Mouse (Mus musculus) left cerebral cortex, postnatal 10 days (tissue): Measurements from ENCODE around the gene Tbx1. TPM values are rescaled to one million over a fixed set of nuclear protein-coding genes. Genes with fewer than 3 reads are reported as not detected.
A peak's percentile ranks its signal among the peaks of the same experiment; 100 is the strongest.

ENCODE experiments used
- DNase-seq, 2 experiments: peaks; one replicate each; pipeline ENCODE4 v3.0.0; 2021 to 2022; ENCODE audit warnings: low spot score in 2 of 2, mixed read lengths in 1 of 2; ENCODE audit errors: extremely low spot score in 1 of 2
- intact Hi-C: fragments of 180-260 bp; cut with DNase I; formaldehyde crosslinking; loops from one replicate; pipeline ENCODE4 v1.15.1; 2025
- total RNA-seq, 2 experiments: library from RNA; stranded (reverse); gene quantifications; 2 replicates each; pipeline ENCODE4 v1.2.3; 2021

Gene Tbx1
- total RNA-seq = 1 to 10 TPM; 1.5 to 1.7 TPM

DNA sequence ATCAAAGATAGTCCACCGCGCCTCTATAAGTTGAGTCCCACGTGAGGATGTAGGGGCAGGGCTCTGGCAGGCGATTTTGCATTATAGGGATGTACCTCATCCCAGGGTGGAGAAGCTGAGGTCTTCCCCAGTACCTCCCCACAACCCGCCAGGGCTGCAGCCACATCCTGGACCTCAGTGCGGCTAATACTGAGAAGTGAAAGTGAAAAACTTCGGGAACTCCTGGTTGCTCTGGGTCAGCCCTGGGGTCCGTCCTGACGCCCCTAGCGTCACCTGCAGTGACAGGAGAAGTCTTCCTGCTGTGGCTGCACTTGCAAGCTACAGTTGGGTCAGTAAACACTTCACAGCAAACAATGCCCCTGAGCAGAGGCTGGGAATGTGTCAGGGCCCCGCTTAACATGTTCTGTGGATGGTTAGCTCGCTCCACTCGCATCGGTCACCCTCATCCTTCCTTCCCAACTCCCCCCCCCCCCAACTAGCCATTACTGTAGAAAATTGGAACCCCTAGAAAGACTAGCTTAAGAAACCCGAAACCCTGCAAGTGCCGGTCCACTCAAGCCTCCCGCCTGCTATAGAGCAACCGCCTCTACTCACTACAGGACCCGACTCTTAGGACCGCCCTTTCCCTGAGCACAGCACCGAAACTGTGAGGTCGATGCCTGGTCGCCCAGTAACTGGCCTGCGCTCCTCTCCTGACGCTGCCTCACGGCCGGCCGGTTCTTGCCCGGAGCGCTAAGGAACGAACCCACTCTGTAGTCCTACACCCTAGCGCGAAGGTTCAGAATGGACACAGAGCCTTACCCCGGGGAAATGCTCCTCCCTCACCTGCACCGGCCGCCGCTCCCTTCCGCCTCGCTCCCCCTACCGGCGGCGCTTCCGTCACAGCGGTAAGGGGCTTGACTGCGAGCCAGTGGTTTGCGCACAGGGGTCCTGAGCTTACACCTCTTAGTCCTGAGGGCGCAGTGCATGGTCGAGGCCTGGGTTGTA lies at the start of gene Tbx1:
Gene Tbx1, minus strand, starts transcription at position 868 of the 987 bp plus-strand sequence.
- intact Hi-C loops = no loop called here
- no peak for DNase-seq

DNA sequence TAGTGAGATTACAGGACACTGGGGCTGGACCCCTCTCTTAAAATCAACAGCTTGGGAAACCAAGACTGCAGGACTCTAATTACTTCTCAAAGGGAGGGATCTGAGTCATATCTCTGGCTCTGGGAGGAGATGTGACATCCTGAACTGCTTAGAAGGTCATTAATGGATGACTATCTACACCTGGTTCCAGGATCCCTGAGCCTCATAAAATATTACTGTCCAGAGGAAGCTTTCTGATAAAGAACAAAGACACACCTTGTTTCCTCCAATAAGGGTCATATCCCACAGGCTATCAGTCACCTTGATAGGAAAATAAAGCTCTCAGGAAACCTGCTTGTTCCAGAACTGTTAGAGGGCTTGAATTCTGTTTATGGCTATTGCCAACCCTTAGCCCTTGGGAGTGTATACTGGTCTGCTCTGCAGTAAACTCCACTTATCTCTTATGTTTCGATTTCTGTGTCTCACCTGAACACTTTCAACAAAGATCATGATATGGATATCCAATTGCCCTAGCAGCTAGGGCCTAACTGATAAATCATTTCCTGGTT lies 49.0 kb upstream of the Tbx1 start:
- intact Hi-C loops = no loop called here
- DNase-seq = no peak

DNA sequence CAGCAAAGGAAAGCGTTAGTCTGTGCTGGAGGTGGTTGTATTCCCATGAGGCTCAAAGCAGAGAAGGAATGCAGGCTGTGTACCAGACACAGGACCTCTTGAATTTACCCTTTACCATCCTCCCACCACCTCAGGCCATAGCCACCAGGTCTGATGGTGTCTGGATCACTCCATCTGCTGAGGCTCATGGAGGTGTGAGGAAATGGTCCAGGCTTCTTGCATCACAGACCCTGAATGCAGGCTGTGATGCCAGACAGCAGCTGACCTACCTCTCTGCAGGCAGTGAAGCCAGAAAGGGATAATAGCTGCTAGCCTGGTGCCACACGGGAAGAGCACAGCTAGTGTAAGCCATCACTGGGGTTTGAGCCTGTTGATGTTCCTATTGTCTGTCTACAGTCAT lies 47.9 kb upstream of the Tbx1 start:
- intact Hi-C loops = no loop called here
- DNase-seq = peak in 1 of 2 experiments; percentile 10

DNA sequence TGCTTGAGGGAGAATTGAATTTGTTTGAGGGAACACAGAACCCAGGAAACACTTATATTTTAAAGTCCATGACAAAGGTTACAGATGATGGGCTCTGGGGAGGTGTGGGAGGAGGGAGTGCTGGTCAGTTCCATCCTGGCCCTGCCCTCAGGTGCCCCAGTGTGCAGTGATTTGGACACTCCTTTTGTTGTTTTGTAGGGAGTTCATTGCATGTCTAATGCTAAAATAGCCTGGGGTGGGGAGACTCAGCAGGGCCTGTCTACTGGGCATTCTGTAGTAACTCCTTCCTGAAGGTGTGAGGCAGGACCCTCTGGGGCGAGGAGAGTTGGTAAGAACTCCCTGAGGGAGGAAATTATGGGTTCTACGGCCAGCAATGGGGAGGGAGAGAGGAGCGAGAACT lies 46.3 kb upstream of the Tbx1 start:
- intact Hi-C loops = no loop called here
- peak in 1 of 2 experiments; percentile 7 for DNase-seq

DNA sequence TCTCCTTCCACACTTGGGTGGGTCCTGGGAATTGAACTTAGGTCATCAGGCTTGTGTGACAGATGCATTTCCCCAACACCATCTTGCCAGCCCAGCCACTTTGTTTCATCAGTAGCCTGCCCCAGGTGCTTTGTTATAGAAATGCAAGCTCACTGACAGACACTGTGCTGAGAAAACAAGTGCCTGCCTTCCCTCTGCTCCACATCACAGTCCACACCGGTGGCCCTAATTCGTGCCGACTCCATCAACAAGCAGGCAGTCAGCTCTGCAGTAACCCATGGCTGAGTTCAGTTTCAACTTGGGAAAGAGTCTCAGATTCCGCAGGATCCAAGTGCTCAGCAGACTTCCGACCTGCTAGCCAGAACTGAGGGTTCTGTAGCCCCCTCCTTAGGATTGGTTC lies 45.9 kb upstream of the Tbx1 start:
- intact Hi-C loops = no loop called here

DNA sequence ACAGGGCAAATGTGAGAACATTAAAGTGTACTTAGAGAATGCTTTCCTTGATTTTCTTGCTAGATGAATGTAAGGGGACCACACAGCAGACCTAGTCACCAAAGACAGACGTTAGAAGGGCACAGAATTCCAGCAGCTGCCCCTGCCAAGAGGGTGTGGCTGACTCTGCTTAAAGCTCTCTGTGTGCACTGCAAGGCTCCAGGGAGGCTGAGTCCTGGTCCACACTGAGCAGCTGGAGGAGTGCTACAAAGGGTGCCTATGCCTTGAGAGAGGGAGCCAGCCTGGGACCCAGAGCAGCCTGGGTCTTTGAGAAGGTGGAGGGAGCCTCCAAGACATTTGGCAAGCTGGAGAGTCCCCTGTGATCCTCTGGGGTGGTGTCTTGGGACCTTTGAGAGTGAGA lies 42.9 kb upstream of the Tbx1 start:
- DNase-seq = peak in 1 of 2 experiments; percentile 39
- intact Hi-C loops = no loop called here

More for the DNA sequence above, 45.9 kb upstream of the Tbx1 start:
- DNase-seq = peak in 1 of 2 experiments; percentile 13

DNA sequence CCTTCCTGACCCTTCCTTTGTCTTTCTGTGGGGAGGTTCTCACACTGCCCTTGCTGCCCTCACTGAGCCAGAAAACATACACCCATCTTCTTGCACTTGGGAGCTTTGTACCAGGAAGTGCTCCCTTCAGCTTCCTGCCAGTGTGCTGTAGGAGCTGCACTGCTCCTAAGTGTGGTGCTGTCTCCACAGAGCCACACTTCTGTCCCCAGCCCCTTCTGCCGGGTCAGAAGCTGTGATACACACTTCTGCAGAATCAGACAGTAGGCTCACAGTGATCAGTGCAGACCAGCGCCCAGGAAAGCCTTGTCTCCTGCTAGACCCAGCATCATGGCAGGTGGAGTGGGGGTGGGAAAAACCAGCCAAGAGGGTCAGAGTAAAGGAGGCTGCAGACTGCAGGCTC lies 42.3 kb upstream of the Tbx1 start:
- peak in 1 of 2 experiments; percentile 26 for DNase-seq
- intact Hi-C loops = no loop called here

DNA sequence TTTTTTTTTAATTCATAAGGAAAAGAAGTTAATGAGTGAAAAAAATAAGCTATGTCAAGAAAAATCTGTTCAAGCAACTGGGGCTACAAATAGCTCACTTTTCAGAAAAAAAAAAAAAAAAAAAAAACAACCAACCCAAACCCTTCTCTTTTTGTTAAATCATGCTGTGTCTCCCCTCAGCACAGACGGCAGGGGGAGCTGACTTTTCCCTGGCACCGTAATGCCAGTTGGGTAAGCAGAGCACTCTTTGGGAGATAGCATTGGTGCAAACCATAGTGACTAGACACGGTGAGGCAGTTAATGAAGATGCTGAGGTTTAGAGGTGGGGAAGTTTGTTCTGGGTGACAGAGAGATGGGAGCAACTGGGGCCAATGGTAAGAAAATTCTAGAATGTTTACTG lies 41.6 kb upstream of the Tbx1 start:
- peak in 1 of 2 experiments; percentile 56 for DNase-seq
- intact Hi-C loops = no loop called here

DNA sequence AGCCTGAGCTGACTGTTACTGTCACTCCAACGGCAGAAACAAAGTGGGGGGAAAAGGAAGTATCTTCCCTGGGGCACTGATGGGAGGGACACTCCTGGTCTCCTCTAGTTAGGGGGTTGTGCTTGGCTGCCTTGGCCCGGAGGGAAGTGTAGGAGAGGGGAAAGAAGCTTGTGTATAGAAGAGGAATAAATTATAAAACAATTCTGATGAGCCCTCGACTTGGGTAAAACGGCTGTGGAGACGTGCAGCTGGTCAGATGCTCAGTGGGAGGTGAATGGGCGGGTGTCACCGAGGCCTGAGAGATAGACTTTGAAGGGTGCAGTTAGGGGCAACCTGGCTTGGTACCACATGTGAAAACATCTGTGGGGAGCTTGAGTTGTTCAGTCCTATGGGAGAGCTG lies 40.7 kb upstream of the Tbx1 start:
- peak in 1 of 2 experiments; percentile 18 for DNase-seq
- intact Hi-C loops = no loop called here

DNA sequence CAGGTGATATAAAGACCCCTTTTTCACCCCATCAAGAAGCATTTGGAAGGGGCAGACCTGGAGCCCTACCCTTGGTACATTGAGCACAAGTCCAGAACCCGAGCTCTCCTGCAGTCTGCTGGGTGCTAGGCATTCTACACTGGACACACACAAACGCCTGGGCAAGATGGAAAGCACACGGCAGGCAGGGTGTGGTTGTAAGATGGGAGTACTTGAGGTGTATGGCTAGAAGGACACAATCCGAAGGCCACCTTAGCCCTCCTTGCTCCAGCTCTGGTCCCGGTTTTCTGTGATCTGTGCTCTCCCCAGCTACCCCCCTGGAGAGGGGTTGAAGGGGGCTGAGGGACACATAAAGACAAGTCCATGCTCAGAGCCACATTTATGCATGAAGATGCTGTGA lies 39.8 kb upstream of the Tbx1 start:
- intact Hi-C loops = no loop called here
- no peak for DNase-seq

DNA sequence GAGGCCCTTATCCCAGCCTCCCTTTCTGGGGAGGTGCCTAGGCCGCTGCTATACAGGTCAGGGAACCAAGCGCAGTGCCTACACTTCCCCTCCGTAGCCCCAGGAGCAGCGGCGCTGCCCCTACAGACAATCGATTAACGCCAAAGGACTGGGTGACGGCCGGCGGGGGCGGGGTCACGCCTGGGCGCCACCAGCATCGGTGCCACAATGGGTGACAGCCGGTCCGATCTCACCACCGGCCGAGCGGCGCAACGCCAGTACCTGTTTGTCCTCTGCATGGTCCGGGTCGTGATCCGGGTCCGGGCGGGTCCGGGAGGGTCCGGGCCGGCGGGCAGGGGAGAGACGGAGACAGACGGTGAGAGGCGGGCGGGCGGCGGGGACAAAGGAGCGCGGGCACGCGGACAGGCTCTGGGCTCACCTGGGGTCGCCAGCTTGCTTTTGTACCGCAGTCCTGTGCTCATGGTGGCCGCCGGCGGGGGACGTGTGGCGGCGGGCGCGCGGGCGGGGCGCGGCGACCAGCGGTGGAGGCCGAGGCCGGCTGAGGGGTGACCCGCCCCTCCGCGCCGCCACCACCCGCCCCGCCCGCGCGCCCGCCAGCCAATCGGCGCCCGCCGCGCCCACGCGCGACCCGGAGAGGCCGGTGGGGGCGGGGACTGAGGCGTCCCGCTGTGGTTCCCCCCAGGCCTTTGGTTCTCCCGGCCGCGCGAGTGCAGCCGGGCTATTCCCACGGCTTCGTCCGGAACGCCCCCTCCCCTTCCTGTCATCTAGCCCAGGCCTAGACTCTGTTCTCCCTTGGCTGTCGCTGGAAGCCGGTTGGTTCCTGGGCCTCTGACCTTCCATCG lies 39.1 kb upstream of the Tbx1 start, which contains the start of gene Sept5:
Gene Sept5, minus strand, starts transcription at position 565 of the 842 bp plus-strand sequence.
- intact Hi-C loops = loop anchor here (5.0 kb wide), 2 partner anchors 48 to 173 kb away; no protein-coding TSS in a partner anchor
- peak in 1 of 2 experiments; percentile 91 for DNase-seq

DNA sequence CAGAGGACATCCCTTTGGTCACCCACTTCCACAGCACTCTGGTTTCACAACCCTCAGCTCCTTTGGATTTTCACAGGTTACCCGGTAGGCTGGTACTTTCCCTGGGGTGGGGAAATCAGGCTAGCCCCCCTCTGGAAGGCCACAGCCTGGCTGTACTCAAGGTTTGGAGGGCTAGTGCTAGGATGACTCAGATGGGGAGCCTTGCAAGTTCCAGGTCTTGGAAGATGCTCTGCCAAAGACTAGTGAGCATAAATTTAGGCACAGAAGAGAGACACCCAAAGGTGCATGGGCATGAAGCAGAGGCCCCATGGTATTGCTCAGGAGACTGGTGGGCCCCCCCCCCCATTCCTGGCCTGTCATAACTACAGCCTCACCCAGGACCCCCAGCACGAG lies 38.5 kb upstream of the Tbx1 start:
- no peak for DNase-seq
- intact Hi-C loops = loop anchor here (5.0 kb wide), 2 partner anchors 48 to 173 kb away; no protein-coding TSS in a partner anchor

DNA sequence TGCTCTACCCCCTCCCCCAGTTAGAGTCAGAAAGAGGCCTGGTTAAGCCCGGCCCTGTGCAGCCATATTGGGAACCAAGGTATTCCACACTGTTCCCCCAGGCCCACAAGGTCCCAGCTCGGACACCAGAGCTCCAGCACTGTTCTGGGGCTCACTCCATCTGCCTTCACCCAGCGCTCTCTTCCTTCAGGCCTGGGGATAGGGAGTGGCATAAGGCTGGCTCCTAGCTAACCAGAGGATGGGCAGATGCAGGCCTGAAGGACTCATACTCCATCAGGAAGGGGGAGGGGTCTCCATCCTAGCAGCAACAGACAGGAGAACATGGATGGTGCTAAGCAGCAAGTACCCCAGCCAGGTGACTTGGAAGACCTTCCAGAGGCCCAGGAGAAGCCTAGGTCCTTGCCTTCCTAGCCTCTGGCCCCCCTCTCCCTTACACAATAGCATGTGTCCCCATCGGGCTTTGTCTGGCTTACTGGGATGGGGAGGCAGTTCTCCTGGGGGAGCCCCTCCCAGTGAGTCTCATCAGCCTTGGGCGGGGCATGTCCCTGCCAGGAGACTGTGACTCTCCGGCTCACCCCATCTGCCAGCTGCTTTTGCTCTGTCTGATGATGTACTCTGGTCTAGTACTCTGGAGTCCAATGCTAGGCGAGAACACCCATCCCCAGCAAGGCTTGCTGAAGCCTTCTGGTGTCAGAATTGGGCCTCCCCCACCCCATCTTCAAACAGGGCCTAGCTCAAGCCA lies 37.9 kb upstream of the Tbx1 start:
- DNase-seq = peak in 1 of 2 experiments; percentile 46

DNA sequence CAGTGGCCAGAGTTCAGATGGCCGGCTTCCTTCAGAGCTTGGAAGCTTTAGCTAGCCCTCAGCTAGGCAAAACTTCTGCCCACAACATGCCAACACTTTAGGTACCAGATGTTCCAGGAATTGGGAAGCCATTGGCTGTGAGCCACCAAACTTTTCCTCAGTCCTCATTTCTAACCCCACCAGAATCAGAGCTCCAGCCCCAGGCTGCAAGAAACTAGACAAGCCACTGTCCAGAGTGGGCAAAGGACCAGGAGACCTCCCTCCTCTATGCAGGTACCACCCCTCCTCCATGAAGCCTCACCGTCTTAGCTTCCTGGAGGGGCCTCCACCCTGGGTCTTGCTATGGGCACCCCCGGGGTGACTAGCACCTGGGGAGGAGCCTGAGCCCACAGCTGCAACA lies 36.7 kb upstream of the Tbx1 start:
- peak in 1 of 2 experiments; percentile 49 for DNase-seq
- intact Hi-C loops = loop anchor here (5.0 kb wide), 2 partner anchors 50 to 175 kb away; no protein-coding TSS in a partner anchor

More for the DNA sequence above, 37.9 kb upstream of the Tbx1 start:
- intact Hi-C loops = loop anchor here (5.0 kb wide), 2 partner anchors 49 to 174 kb away; no protein-coding TSS in a partner anchor

DNA sequence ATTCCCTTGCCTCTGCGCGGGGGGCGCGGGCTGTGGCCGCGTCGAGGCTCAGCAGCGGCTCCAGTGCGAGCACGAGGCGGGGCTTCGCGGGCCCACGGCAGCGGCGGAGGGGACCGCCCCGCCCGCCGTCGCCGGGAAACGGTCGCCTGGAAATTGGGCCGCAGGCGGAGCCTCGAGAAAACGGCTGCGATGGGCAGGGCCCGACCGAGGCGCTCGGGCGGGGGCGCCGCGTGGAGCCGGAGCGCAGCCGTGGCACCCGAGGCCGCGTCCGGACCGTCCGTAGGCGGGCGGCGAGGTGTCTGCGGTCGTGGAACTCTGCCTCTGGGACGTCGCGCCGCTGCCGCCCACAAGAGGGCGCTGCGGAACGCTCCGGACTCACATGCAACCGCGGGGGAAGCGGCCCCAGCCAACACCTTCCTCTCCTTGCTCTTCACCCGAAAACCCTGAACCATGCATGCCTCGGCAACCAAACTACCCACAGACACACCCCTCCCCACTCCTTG lies 36.0 kb upstream of the Tbx1 start, which contains the start of gene Gm49601:
Gene Gm49601, minus strand, starts transcription at position 52 of the 503 bp plus-strand sequence.
- intact Hi-C loops = loop anchor here (5.0 kb wide), 2 partner anchors 51 to 176 kb away; no protein-coding TSS in a partner anchor
- peak in 1 of 2 experiments; percentile 90 for DNase-seq

DNA sequence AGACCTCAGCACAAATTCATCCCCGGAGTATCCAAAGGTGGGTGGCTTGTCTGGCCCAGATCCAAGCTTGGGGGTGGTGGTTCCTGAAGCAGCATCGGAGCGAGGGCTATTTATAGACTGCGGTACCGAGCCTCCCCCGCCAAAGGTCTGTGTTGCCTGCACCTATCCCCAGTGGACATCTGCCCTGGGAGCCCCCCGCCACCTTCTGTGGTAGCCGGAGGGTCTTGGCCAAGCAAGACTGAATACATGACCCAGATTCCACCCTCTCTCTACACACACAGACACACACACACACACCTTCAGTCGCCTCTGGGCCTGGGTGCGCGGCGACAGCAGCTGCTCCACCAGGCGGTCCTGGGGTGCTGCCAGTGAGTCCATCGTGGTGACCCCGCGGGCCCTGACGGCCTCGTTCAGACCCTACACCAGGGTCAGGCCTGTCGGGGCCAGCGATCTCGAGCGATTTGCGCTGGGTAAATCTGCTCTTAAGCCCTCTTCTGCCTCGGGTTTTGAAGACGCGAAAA lies 35.4 kb upstream of the Tbx1 start:
- DNase-seq = peak in 1 of 2 experiments; percentile 84
- intact Hi-C loops = loop anchor here (5.0 kb wide), 2 partner anchors 51 to 176 kb away; no protein-coding TSS in a partner anchor

DNA sequence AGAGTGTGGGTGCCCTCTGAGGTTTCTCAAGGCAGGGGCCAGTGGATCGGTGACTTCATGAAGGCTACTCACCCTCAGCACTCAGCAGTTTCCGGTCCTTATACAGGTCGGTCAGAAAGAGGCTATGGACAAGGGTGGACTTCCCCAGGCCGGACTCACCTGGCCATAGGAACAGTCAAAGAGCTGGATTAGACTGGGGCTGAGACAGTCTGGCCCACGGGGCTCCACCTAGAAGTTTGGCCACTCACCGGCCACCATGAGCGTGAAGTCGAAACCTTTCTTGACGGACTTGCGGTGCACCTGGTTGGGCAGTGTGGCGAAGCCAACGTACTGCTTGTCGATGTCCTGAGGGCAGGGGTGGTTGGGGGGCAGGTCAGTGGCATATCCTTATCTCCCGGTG lies 34.6 kb upstream of the Tbx1 start:
- DNase-seq = peak in 1 of 2 experiments; percentile 29
- intact Hi-C loops = loop anchor here (5.0 kb wide), 2 partner anchors 52 to 177 kb away; no protein-coding TSS in a partner anchor
